Mouse (Mus musculus): ENCODE data around the gene Gm10188.

DNA sequence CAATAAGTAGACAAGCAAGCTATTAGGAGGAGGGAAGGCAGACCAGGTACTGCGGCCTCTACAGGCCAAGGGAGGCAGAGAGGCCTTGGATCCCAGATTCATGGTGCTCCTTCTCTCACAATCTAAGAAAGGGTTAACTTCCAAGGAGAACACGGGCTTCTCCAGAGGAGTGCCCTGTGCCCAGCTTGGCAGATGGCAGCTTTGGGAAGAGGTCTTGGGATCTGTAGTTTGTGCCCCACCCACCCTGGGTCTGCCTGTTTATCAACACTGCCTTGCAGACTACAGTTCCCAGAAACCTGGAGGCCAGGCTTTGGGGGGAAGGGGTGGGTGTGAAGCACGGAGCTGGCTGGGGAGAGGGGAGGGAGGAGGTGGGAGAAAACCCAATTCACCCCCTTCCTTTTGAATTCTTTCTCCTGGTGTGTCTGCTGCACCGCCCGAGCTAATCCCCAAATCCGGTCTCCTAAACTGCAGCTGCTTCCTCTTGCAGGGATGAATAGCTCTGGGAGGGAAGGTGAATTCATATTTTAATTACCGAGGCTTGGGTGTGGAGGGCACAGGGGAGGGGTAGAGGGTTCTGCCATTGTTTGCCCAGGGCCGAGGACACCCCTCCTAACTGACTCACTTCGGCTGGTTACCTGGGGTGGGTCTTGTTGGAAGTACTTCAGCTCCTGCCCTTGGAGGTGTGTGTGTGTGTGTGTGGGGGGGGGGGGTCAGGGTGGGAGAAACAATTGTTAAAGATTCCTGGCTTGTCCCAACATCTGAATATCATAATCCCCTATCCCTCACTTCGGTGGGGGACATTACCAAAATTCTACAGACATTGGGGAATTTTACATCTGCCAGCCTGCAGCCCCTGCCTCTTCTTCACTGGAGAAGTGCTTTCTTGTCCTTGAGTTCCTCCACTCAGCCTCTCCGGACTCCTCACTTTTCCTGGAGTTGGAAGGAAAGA, 28.7 kb downstream of the Gm10188 start:
- TF ChIP-seq CTCF (IDR thresholded peaks at IDR 0.05; ENCODE audit: extremely low read depth, insufficient read depth, low read length) (no peak), POLR2A (IDR thresholded peaks at IDR 0.05; ENCODE audit: extremely low read depth, insufficient read depth, low read length) (no peak; the same call in 1 of the 2 replicates)
